Mouse (Mus musculus) skeletal muscle tissue, adult 2 months (tissue): ENCODE measurements around the gene Lfng.

Experiments used
- DNase-seq: peaks from one replicate; pipeline ENCODE4 v3.0.0-alpha.2; 2012; ENCODE audit warnings: low read depth, low spot score

Gene Lfng

DNA sequence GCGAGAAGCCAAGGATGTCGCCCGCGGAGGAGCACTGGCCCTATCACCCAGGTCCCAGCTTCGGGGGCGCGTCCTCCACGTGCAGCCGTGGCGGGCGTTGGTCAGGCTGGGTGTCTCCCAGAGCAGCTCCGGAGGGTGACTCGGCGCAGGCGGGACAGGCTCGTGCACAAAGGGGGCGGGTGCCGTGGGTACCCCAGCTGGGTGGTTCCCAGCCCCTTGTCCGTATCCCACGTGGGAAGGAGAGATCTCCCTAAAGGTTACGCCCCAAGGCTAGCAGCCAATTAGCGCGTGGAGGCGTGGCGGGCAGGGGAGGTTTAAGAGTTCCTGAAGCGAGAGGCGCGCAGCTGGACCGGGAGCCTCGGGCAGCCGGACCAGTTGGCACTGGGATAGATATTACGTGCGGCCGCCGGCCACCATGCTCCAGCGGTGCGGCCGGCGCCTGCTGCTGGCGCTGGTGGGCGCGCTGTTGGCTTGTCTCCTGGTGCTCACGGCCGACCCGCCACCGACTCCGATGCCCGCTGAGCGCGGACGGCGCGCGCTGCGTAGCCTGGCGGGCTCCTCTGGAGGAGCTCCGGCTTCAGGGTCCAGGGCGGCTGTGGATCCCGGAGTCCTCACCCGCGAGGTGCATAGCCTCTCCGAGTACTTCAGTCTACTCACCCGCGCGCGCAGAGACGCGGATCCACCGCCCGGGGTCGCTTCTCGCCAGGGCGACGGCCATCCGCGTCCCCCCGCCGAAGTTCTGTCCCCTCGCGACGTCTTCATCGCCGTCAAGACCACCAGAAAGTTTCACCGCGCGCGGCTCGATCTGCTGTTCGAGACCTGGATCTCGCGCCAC lies at the start of gene Lfng:
Gene Lfng, plus strand, starts transcription at position 320 of the 835 bp plus-strand sequence.
- DNase-seq = peak; percentile 79

DNA sequence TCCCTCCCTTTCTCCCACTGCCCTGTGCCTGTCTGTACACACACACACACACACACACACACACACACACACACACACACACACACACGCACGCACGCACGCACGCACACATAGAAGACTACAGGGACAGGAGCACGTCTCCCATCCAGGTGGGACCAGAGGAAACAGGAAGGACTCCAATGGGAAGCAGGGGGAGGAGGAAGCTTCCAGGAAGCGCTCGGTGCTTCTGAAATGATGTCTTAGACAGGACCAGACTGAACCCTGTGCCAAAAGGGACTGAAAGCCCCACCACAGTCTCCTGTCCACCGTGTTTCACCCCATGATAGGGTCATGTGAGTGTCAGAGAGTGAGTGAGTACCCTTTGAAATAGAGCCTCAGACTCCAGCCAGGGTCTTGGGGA lies 44.5 kb upstream of the Lfng start:
- no peak for DNase-seq

DNA sequence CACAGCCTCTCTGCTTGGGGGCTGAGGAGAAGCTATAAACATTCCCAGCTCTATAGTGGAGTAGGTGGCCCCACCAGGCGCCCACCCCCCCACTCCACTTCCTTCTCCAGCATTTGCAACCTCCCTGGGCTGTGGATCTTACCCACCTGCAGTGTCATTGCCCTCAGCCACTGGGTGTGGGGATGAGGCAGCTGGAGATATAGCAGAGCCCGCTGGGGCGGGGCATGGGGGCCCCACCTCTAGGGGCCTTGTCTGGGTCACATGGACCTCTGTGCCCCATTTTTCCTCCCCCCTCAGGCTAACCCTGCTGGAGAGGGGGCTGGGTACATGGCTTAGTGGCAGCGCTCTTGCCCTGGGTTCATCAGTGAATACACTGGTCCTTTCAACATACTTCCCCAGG lies 42.2 kb upstream of the Lfng start, which contains the start of gene Grifin:
Gene Grifin, minus strand, starts transcription at position 176 of the 400 bp plus-strand sequence.
- no peak for DNase-seq

DNA sequence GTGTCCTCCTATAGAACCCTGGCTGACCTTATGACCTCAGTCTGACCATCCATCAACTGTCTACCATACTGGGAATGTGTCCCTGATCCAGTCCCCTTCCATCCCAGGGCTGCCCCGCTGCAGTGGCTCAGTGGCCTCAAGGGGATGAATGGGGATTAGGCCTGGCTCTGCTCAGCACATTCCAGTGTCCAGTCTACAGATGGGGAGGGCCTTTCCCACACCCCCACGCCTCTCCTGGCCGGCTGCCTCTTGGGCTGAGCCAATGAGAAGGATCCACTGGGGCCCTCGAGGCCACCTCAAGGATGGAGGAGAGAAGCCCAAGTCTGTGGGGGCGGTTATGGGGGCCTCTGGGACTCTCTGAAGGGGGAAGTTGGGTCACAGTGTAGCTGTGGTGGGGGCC lies 41.7 kb upstream of the Lfng start:
- DNase-seq = no peak

DNA sequence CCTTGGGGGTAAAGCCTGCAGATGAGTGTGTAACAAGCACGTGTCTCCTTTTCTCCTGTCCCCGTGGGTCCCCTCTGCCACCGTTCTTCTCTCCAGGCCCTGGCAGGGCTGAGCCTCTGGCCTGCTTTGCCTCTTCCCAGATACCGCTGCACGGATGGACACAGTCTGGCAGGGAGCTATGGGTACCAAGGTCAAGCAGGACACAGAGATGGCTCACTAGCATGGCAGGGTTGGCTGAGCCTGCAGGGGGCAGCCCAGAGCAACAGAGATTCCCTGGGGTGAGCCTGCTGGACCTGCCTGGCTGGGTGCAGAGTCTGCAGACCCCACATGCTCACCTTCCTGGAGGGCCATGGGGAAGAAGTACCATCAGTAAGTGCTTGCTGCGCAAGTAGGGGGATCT lies 41.3 kb upstream of the Lfng start:
- DNase-seq = no peak

DNA sequence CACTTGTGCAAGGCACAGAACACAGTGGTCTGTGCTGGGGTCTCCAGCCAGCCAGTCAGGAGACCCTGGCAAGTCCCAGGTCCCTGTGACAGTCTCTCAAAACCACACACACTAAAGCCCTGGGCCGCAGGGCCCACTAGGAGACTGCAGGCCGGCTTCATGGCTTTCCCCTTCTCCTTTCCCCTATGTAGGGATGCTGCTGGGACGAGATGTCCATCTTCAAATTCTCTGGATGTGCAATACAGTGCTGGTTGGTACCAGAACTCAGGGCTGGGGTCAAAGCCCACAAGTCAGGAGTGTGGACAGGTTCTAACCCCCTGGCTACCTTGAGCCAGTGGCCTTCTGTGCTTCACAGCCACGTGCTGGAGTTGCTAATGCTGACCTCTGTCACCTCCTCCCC lies 40.8 kb upstream of the Lfng start:
- DNase-seq = no peak

DNA sequence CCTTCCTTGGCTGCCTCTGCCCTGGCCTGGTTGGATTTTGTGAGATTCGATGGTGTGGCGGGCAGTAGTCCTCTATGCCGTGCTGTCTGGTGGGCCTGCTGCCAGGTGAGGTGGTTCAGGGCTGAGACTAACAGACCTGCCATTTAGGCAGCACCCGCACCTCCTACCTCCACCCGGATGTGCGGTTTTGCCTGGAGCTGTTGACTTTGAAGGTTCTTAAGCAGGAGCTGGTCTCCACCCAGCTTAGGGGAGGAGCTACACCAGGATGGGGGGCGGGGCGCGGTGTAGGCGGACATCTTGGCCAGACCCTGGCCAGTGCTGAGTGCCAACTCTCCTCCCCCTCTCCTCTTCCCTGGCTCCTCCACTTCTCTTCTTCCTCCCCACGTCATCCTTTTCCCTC lies 39.8 kb upstream of the Lfng start:
- DNase-seq = peak; percentile 47

DNA sequence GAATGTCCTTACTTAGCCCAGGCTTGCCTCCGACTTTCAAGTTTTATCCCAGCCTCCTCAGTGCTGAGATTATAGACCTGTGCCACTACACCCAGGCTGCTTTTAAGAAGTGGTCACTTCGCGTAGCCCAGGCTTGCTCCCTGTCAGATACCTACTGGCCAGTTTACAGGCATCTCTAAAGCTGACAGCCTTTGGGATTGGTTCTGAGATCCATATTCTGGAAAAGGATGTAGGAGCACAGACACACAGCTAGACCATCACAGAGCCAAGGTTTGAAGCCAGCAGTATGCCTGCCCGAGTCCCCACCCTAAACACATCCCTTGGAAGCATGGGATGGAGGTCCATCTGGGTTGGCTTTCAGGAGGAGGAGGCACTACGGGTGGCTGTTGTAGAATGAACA lies 39.4 kb upstream of the Lfng start:
- DNase-seq = no peak

DNA sequence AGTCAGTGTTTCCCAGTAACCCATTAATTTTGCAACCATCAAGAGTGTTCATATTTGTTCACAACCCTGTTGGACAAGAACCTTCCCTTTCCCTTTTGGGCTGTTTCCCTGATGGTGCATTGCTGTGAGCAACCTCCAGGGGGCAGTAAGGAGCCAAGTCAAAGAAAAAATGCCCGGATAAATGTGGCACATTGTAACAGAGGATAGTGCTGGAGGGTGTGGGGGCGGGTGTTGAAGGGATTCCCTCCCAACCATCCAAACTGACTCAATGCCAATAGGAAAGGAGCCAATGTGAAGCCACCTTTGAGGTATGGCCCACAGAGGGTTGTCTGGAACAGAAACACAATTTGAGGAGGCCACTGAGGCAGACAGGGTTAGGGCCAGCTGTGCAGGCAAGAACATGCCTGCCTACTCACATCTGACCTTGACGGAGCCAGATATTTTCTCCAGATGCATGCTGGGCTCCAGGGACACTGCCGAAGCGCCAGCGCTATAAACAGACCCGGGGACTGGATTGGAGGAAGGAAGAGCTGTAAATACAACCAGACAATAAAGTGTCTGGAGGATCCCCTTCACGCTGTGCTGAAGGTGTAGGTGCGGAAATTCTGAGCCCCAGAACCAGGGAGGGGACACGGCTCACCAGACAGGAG lies 38.7 kb upstream of the Lfng start:
- DNase-seq = peak; percentile 57

DNA sequence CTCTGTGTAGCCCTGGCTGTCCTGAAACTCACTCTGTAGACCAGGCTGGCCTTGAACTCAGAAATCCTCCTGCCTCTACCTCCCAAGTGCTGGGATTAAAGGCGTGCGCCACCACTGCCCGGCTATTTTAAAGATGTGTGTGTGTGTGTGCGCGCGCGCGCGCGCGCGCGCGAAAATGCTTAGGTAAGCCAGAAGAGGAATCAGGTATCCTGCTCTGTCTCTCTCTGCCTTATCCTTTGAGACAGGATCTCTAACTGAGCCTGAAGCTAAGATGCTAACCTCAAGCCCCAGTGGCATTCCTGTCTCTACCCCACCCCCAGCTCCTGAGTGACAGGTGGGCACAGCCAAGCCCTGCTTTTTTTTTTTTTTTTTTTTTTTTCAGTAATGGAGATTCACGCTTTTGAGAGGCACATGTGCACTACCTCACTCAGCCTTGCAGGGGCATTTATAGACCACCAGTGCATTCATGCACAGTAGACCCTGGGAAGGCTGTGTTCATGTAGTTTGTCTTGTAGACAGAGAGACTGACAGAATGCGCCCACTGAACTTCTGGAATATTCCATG lies 38.0 kb upstream of the Lfng start:
- DNase-seq = no peak

DNA sequence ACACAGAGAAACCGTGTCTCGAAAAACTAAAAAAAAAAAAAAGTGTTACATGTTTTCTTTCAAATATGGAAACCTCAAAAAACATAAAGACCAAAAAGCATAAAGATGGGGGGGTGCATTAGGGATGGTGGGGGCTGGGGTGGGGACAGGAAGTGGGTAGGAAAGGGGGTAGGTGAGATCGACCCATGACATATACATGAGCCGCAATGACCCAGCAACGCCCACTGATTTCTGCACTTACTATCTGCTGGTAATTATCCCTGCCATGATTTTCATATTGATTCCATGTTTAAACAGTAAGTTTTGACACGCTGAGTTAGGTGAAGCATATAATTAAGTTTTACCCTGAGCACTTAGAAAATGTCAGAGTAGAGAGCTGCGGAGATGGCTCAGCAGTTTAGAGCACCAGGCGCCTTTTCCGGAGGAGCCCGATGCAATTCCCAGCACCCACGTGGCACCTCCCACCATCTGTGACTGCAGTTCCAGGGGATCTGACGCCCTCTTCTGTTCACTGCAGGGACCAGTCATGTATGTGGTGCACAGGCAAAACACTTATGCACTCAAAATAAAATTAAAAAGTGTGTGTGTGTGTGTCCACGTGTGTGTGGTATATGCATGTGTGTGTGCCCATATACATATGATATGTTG lies 36.8 kb upstream of the Lfng start:
- no peak for DNase-seq

DNA sequence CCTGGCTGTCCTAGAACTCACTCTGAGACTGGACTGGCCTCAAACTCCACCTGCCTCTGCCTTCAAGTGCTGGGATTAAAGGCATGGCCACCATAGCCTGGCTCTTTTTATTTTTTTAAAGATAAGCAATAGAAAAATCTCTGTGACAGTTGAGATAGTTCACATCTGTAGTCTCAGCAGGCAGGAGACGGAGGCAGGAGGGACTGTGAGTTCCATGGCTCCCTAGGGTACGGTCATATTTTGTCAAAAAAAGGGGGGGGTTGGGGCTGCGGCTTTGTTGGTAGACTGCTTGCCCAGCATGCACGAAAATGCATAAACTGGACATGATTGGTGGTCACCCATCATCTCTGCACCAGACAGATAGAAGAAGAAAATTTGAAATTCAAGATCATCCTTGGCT lies 35.9 kb upstream of the Lfng start:
- no peak for DNase-seq

DNA sequence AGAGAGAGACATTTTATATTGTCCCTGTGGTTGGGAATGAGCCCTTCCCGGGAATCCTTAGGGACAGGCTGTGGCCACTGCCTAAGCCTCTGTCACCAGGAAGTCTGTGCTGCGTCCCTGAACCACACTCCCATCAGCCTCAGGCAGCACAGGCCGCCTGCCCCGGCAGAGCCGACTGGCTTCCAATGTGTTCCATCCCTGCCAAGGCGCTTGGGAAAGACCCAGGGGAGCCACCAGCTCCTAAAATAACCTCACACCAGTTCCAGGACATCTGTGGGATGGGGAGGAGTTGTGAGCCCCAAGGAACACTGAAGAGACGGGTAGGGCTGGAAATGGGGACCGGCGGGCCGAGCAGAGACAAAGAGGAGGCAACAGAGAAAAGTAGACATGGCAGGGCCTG lies 35.4 kb upstream of the Lfng start:
- DNase-seq = peak; percentile 92

DNA sequence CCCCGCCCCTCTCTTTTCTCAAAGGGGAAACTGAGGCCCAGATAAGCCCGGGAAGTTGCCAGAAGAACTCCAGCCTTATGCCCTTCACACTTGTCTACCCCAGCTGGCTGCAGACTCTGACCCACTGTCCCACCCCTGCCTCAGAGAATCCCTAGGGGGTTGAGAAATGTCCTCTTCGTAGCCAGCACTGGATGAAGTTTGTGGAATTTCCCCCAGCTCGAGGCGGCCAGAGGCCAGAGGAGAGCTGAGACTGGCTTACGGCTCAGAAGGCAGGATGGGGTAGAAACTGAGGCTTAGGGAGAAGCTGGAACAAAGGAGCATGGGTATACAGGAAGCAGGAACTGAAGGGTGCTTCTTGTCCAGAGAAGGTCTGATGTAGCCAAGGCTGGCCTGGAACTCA lies 34.5 kb upstream of the Lfng start:
- DNase-seq = peak; percentile 71

DNA sequence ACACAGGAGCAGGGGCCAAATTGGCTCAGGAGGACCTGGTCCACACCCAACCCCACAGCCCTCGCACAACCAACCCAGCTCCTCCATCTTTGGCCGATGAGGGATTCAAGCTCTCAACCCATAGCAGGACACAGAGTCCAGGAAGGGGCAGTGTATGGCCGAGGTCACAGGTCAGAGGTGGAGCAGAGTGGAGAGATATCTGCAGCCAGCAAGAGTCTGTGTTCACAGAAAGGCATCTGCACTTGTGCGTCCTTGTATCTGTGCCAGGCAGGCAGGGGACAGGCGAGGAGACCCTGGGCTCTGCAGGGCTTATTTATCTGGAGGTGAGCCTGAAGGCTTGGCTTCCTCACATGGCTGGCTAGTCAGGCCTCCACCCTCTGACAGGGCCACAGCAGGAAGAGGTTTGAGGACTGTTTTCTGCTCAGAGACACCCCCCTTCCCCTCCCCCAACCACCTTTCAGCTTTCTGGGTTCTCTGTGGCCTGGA lies 31.7 kb upstream of the Lfng start:
- DNase-seq = no peak

DNA sequence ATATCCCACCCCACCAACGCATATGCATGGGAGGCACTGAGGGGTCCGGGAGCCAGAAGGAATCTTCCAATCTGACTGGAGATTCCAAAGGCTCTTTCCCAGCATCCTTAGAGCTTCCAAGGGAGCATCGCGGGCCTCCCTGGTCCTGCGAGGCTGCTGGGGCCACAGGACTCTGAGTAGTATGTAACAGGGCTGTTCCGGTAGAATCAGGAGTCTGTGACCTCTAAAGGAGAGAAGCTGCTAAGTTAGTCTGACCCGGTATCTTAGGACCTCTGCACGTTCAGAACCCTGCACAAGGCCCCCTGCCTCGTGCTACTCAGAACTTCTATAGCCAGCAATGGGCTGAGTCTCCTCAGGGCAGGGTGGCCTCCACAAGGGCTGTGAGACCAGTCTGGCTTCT lies 27.9 kb upstream of the Lfng start:
- DNase-seq = no peak

DNA sequence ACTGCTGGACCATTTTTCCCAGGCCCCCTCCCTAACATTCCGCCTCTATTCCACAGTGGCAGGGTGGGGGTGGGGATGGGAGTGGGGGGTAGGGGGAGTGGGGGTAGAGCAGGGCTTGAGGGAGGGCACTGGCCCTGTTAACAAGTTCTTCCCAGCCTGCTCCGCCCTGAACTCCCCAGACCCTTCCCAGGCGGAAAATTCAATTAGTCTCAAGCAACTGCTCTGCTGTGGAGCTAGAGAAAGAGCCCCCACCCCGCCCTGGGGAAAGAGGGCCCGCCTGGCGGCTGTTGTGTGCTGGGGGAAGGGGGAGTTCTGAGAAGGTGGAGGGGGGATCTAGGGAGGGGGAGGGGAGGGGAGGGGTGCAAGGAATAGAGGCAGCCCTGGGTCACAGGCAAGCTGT lies 27.3 kb upstream of the Lfng start:
- DNase-seq = no peak

DNA sequence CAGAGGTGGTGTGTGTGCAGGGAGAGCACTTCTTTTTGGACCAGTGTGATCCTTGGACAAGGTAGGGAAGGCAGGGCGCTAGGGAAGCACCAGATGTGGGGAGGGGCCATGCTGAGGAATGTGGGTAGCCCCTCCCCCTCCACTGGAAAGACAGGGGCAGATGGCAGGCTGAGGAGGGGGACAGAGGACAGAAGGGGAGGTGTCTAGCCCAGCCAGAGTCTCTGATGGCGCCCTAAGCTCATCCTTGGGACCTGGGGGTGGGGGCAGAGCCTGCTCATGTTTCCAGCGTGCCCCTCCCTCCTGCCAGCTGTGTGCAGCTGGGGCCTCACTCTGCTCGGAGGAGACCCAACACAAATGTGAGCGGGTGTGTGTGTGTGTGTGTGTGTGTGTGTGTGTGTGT lies 25.6 kb upstream of the Lfng start:
- no peak for DNase-seq

DNA sequence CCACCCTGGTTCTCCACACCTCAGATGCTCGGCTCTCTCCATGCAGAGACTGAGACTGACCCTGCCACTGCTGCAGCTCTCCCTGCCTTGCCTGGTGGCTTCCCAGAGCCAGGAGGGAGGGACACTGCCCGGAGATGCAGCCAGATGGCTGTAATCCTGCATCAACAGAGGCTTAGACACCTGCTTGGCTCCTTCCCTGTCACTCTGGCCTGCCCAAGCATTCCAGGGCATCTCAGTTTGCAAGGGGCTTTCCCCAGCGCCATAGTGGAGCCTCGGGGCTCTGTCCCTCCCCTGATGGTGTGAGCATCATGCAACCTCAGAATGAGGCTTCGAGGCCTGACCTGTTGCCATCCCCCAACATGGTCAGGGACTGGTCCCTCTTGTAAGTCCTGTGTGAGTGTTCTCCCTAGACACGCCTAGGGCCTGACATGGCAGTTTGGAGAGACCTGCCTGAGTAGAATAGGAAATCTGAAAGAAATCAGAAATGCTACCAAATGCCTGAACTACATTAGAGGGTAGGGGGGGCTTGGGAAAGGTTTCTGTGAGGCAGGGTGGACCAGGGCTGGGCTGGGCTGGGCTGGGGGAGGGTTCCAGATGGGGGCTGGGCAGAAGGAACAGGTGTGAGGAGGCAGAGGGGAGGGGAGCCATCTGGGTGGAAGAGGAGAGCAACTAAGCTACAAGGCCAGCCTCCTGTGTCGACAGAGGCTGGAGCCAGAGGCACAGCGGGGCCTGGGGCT lies 24.0 kb upstream of the Lfng start:
- peak; percentile 84 for DNase-seq

DNA sequence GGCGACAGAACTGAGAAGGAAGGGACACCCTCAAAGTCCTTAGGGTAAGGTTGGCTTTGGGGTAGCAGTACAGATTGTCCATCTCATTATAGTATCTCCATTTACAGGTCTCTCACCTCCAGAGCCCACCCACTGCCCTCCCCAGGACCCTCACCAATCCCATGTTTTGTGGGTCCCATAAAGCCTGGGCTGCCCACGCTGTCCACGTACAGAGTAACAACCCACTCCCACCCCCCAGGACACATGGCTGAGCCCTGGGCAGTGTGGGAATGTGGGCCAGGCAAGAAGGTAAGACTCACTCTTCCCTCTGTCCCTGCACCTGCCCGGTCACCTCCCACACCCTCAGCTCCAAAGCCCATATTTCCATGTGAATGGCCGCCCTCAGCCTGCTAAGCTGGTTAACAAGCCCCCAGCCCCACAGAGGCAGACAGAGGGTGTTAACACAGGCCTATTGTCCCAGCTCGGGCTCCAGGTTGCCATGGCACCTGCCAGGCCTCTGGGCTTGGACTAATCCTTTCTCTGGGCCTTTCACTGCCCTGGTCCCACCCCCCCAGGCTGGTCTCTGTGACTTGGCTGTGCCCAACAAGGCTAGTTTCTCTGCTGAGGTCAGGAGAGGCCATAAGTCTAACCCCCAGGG lies 23.3 kb upstream of the Lfng start:
- no peak for DNase-seq
